Mouse (Mus musculus) CD4-positive, CD25-positive, alpha-beta regulatory T cell, adult 9 weeks (primary cell): ENCODE measurements around the gene 1810037I17Rik. TPM values are rescaled to one million over a fixed set of nuclear protein-coding genes. Genes with fewer than 3 reads are reported as not detected.

Experiments used
- polyA plus RNA-seq: library from polyadenylated mRNA; unstranded; fragments of 100-300 nt; shearing (Covaris generic); gene quantifications from one replicate; pipeline ENCODE4 v1.2.1, GENCODE M21; 2017

Gene 1810037I17Rik
- 111 TPM for polyA plus RNA-seq

DNA sequence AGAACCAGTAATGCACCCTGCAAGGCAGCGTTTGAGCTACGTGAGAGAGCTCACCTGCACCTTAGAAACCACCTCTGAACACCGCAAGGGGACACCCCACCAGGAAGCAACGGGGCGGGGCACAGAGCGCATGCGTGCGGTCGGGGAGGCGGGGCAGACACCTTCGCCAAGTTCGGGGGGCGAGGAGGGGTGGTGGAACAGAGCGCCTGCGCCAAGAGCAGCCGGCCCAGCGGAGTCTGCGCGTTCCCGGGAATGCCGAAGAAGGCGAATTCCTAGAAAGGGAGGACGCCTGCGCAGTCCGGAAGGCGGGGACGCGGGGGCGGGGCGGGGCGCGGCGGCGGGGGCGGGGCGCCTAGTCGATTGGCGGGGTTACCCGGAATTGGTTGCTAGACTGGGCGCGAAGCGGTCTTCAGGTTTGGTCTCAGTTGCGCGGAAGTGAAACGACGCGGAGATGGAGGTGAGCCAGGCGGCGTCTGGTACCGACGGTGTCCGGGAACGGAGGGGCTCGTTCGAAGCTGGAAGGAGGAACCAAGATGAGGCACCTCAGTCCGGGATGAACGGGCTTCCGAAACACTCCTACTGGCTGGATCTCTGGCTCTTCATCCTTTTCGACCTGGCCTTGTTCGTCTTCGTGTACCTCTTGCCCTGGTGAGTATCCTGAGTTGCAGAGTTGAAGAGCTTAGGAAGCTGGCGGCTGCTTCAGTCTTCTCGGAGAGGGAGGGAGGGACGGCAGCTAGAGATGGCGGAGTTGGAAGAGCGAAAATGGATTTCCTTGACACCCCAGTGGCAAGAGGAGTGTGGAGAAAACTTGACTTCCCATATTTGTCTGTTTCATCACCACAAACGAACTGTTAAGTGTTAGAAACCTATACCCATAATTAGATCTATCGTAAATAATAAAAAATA is at the start of gene 1810037I17Rik:
TSS of gene 1810037I17Rik (plus strand) at position 195 of the 906 bp plus-strand sequence.

DNA sequence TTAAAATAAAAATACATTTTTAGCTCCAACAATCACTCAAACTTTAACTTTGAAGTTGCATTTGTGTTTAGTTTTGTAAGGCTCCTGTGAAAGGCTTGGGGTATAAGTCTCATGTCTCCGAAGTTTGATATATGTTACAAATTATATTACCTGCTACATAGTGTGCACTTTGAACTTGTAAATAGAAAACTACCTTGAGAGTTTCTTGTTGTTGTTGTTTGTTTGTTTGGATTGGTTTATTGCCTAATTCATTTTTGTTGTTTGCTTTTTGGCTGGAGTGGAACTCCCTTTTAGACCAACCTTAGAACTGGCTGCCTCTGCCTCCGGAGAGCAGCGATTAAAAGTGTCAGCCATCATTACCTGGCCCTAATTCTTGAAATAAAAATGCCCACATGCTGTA is 29.2 kb upstream of the 1810037I17Rik start, which contains the start of gene Fabp2:
TSS of gene Fabp2 (plus strand) at position 301 of the 400 bp plus-strand sequence.

DNA sequence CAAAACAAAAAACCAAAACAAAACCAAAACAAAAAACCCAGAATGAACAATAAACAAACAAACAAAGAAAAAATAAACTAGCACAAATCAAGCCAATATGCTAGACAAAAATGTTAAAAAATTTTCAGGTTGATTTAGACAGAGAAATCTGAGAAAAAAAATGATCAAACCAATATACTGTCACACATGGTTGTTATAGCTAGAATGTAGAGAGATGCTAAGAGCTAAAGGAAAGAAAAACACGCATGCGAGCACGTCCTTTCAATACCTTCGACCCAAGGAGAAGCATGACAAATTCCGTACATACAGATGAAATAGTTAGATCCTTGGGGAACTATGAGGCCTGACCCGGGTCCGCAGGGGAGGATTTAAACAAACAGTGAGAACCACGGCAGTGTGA is 4.7 kb upstream of the 1810037I17Rik start, which contains the start of gene Gm10959:
TSS of gene Gm10959 (minus strand) at position 101 of the 400 bp plus-strand sequence.

Other genes with a start within 250 kb of the 1810037I17Rik start
- 0.10 TPM for gene Pde5a, start 195.3 kb upstream of the 1810037I17Rik start, polyA plus RNA-seq
- gene Fabp2, start 29.1 kb upstream of the 1810037I17Rik start, polyA plus RNA-seq = not detected
- not detected for gene Gm10959, start 4.8 kb upstream of the 1810037I17Rik start, polyA plus RNA-seq
- gene Usp53, start 60.3 kb downstream of the 1810037I17Rik start, polyA plus RNA-seq = 22.9 TPM
- gene Myoz2, start 110.8 kb downstream of the 1810037I17Rik start, polyA plus RNA-seq = not detected